Mouse (Mus musculus) bone marrow macrophage, adult 2 months (primary cell): ENCODE measurements around the gene Dennd1b. TPM values are rescaled to one million over a fixed set of nuclear protein-coding genes. Genes with fewer than 3 reads are reported as not detected.

ENCODE experiments used
- H3K27ac ChIP-seq: 2 replicates; pipeline ENCODE4 v1.5.1; 2012; ENCODE audit warnings: low read depth, low read length; ENCODE audit not compliant: insufficient read depth
- H3K4me1 ChIP-seq: 2 replicates; pipeline ENCODE4 v1.6.1; 2012; ENCODE audit warnings: low read length; ENCODE audit not compliant: control insufficient read depth, insufficient read depth
- H3K4me3 ChIP-seq: 2 replicates; pipeline ENCODE4 v1.5.1; 2012; ENCODE audit warnings: mild to moderate bottlenecking, low read length, moderate library complexity; ENCODE audit not compliant: insufficient read depth
- CTCF ChIP-seq: IDR thresholded peaks from 2 replicates; pipeline ENCODE4 v1.5.1; 2012; ENCODE audit warnings: low read depth, mild to moderate bottlenecking, low read length, moderate library complexity
- POLR2A ChIP-seq: IDR thresholded peaks from 2 replicates; pipeline ENCODE4 v1.6.1; 2012; ENCODE audit warnings: mild to moderate bottlenecking, low read depth, low read length, borderline replicate concordance
- polyA plus RNA-seq: library from polyadenylated mRNA; stranded (reverse); fragments of >200 nt; gene quantifications from 2 replicates; pipeline ENCODE4 v1.2.4, GENCODE M21; 2012; ENCODE audit not compliant: missing spikeins, insufficient read depth, insufficient read length

The Dennd1b gene
- polyA plus RNA-seq, 1 experiment: 34.4 TPM

DNA sequence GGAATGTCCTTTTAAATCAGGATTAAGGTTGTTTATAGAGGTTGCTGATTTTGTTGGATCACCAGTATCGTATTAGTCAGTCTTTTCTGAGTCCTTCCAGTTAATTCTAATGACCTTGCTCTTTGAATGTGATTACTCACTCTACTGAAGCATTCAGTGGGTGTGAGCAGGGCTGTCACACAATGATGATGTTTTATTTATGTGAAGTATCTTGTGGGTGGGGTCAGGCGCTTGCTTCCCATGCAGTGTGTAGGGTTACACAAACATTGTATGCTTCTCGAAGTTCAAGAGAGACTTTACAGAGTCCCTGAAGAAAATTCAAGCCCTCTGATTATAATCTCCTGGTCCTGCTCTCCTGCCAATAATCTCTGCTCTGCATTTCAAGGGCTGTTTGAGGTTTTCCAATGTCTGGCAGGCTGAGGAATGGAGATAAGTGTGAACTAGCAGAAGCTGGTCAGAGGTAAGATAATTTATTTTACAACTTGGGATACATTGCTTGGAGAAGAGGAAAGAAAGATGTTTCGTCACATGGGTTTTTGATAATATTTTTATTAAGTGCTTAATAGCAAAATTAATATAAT, 3.2 kb upstream of the Dennd1b start:
- Histone ChIP-seq H3K4me1 (peaks cover 8% of the 10 kb centered on the region), H3K27ac (no peak overlapping the region), H3K4me3 (no peak overlapping the region)
- TF ChIP-seq POLR2A: no peak
- no peak for TF ChIP-seq CTCF

- Histone ChIP-seq H3K27ac (peak overlapping the region; percentile 87), H3K4me1 (peaks cover 20% of the 10 kb centered on the region), H3K4me3 (peak overlapping the region; percentile 72)
- TF ChIP-seq POLR2A (no peak), CTCF (no peak)
Measured at GRCm38 (mm10) chr1:138962266-138963101, 751 bp upstream of the Dennd1b start.

DNA sequence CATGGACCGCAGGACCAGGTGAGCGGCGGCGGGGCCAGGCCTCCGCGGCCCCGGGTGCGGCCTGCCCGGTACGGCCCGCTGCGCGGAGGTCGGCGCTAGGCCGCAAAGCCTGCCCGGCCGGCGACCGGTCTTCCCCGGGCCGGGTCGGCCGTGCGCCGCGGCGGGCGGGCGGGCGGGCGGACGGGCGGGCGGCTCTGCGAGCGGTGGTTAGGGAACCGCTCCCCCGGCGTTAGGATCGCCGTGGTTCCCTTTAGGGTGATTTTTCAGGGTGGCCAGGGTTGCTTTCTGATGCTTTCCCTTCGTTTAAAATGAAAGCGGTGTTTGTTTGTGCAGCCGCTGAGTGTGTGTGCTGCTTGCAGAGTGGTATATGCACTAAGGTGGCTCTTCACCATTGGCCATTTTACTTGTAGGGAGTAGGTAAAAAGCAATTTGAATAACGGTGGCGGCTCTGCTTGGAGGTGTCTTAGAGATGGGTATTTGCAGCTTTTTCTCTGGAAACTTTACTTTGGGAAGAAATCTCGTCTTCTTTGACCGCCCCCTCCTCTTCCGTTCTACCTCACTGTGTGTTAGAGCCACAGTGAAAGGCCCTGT, 728 bp downstream of the Dennd1b start:
- TF ChIP-seq POLR2A (no peak), CTCF (no peak)

GRCm38 (mm10) chr1:138965069-138965468, 1.8 kb downstream of the Dennd1b start:
- no peak for TF ChIP-seq POLR2A
- TF ChIP-seq CTCF: no peak
- H3K4me3 ChIP-seq: peak overlapping the region; percentile 32
- H3K27ac ChIP-seq: no peak overlapping the region
- peaks cover 27% of the 10 kb centered on the region for H3K4me1 ChIP-seq

More for the DNA sequence above, 728 bp downstream of the Dennd1b start:
- Histone ChIP-seq H3K4me1 (peaks cover 27% of the 10 kb centered on the region), H3K4me3 (peak overlapping the region; percentile 72), H3K27ac (peak overlapping the region; percentile 67)

DNA sequence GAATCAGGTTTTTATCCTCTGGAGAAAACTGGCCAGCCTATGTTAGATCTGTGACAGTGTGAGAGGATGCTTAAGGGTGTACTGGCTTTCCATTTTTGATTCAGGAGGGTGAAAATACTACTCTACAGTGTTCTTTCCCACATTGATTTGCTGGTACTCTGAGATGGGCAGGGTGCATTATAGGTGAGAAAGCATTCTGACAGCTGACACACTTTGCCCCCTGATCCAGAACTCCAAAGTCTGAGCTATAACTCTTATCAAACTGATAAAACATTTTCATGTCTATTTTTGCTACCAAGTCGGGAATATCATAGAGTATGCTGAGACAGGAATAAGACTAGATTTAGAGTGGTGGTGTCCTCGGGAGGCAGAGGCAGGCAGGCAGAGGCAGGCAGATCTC, 2.3 kb downstream of the Dennd1b start:
- TF ChIP-seq CTCF (no peak), POLR2A (no peak)
- peaks cover 27% of the 10 kb centered on the region for H3K4me1 ChIP-seq
- no peak overlapping the region for H3K27ac ChIP-seq
- no peak overlapping the region for H3K4me3 ChIP-seq

- Histone ChIP-seq H3K4me3 (peak overlapping the region; percentile 22), H3K4me1 (peaks cover 37% of the 10 kb centered on the region)
Measured at GRCm38 (mm10) chr1:138967450-138967849, 4.2 kb downstream of the Dennd1b start.

GRCm38 (mm10) chr1:138970053-138970452, 6.8 kb downstream of the Dennd1b start:
- TF ChIP-seq CTCF: no peak
- TF ChIP-seq POLR2A: no peak
- Histone ChIP-seq H3K4me1 (peaks cover 51% of the 10 kb centered on the region), H3K4me3 (no peak overlapping the region), H3K27ac (no peak overlapping the region)

More at GRCm38 (mm10) chr1:138967450-138967849, 4.2 kb downstream of the Dennd1b start:
- peak overlapping the region; percentile 52 for H3K27ac ChIP-seq
- TF ChIP-seq POLR2A (no peak), CTCF (no peak)

- Histone ChIP-seq H3K27ac (0 out of 2 replicates have a peak overlapping the region, but pooled peaks have one; percentile 12), H3K4me3 (no peak overlapping the region)
Measured at GRCm38 (mm10) chr1:138973541-138974224, 10.4 kb downstream of the Dennd1b start.

GRCm38 (mm10) chr1:138974836-138975235, 11.6 kb downstream of the Dennd1b start:
- Histone ChIP-seq H3K4me3 (no peak overlapping the region), H3K27ac (no peak overlapping the region), H3K4me1 (peaks cover 35% of the 10 kb centered on the region)
- TF ChIP-seq POLR2A (no peak), CTCF (no peak)

More at GRCm38 (mm10) chr1:138973541-138974224, 10.4 kb downstream of the Dennd1b start:
- no peak for TF ChIP-seq POLR2A
- no peak for TF ChIP-seq CTCF
- peaks cover 35% of the 10 kb centered on the region for H3K4me1 ChIP-seq

GRCm38 (mm10) chr1:138975945-138976344, 12.7 kb downstream of the Dennd1b start:
- no peak overlapping the region for H3K4me3 ChIP-seq
- TF ChIP-seq POLR2A (no peak), CTCF (no peak)
- no peak overlapping the region for H3K27ac ChIP-seq
- H3K4me1 ChIP-seq: peaks cover 38% of the 10 kb centered on the region
